Mouse (Mus musculus): Measurements from ENCODE around the gene Gm21748. TPM values are rescaled to one million over a fixed set of nuclear protein-coding genes. Genes with fewer than 3 reads are reported as not detected.
"Not testable (repeated sequence)": the region's sequence is repeated elsewhere in the genome, so short reads cannot be mapped to it uniquely, and the experiment has no call there.

Gm21748 gene
- polyA plus RNA-seq (2016; fragmentation: Nextera tagmentation; extraction: Ambion mirVana) = not detected in 2 replicates

GRCm38 (mm10) chrY:90839077-90839476, at the start of gene Gm21748:
Gene Gm21748, minus strand, starts transcription at chrY:90839177.
- not testable (repeated sequence) for H3K4me3 ChIP-seq; H3K9me3 ChIP-seq; H3K9ac ChIP-seq; H3K4me2 ChIP-seq (replicated peaks); H3K36me3 ChIP-seq; H3K27me3 ChIP-seq (replicated peaks); ATAC-seq (ENCODE audit: low FRiP score, low read depth); H3K4me1 ChIP-seq; H3K27ac ChIP-seq
- WGBS = no CpG with 5 or more reads among the region's 8 CpGs

Other genes with a start within 250 kb of the Gm21748 start
- not detected in 2 replicates for gene Gm21860, start 84.4 kb downstream of the Gm21748 start, polyA plus RNA-seq (2016; fragmentation: Nextera tagmentation; extraction: Ambion mirVana)
- not detected in 2 replicates for gene Gm47283, start 54.4 kb downstream of the Gm21748 start, polyA plus RNA-seq (2016; fragmentation: Nextera tagmentation; extraction: Ambion mirVana)